ENCODE assay signal across 11 mouse cellular contexts in genomic region chr1:23188216-23188615, GRCm38 (mm10).
DNase-seq lines count a peak whose midpoint lies in the region; ATAC-seq lines count a peak whose summit lies in the region.
"Had no signal": no experiment of that assay in that cellular context is flagged by ENCODE, and none has a peak within 500 bp of the region (broad histone marks: within the 10 kb centered on the region; RNA-seq: fewer than 3 reads in every experiment).

No protein-coding gene starts in this region.

- no peaks in the 10 kb centered on the region for H3K4me1 ChIP-seq in megakaryocyte, embryonic 14.5 days
- H3K4me1 ChIP-seq in limb, embryonic 15.5 days = no peaks in the 10 kb centered on the region
- peaks cover 5% of the 10 kb centered on the region for H3K4me1 ChIP-seq in stomach, embryonic 16.5 days (ENCODE audit: control insufficient read depth, insufficient read depth, low read length)

- no peaks in the 10 kb centered on the region for H3K27me3 ChIP-seq in megakaryocyte, embryonic 14.5 days (replicated peaks)
- no peaks in the 10 kb centered on the region for H3K27me3 ChIP-seq in limb, embryonic 15.5 days
- H3K27me3 ChIP-seq in stomach, embryonic 16.5 days (ENCODE audit: control insufficient read depth, insufficient read depth, low read length) = no peaks in the 10 kb centered on the region

- H3K27ac ChIP-seq in limb, embryonic 15.5 days = peak overlapping the region; percentile 48; the same call in 1 of the 2 replicates
- peak overlapping the region; percentile 70 for H3K27ac ChIP-seq in stomach, embryonic 16.5 days (ENCODE audit: low read length)

- ATAC-seq in megakaryocyte, adult 5-6 weeks (ENCODE audit: poor library complexity, severe bottlenecking) = no peak
- no peak for ATAC-seq in limb, embryonic 15.5 days (ENCODE audit: insufficient number of reproducible peaks, low FRiP score, low TSS enrichment, low read depth)
- no peak for ATAC-seq in stomach, embryonic 16.5 days (ENCODE audit: insufficient read depth, low FRiP score)
- ATAC-seq: hindbrain, embryonic 16.5 days had no signal

- no peaks in the 10 kb centered on the region for H3K36me3 ChIP-seq in megakaryocyte, embryonic 14.5 days (replicated peaks; ENCODE audit: low read length)
- H3K36me3 ChIP-seq in limb, embryonic 15.5 days = no peaks in the 10 kb centered on the region
- H3K36me3 ChIP-seq in stomach, embryonic 16.5 days (ENCODE audit: control insufficient read depth, insufficient read depth, low read length) = no peaks in the 10 kb centered on the region

- H3K9ac ChIP-seq in limb, embryonic 15.5 days = no peak overlapping the region
- H3K9ac ChIP-seq in stomach, embryonic 16.5 days (ENCODE audit: low read length) = no peak overlapping the region

- DNase-seq in heart, adult 18-20 months = peak; percentile 28 to 51
- DNase-seq in heart, adult 11 months = no peak
- no peak for DNase-seq in cerebellum, adult 9-11 months
- DNase-seq in embryo, embryonic 10.5 days (ENCODE audit: low spot score) = no peak
- DNase-seq: cerebellum, adult 9-10 months; gastrocnemius, postnatal 25 days had no signal

- peak overlapping the region; percentile 62 for H3K4me3 ChIP-seq in megakaryocyte, embryonic 14.5 days (replicated peaks)
- H3K4me3 ChIP-seq in limb, embryonic 15.5 days = no peak overlapping the region
- H3K4me3 ChIP-seq in stomach, embryonic 16.5 days (replicated peaks; ENCODE audit: low read length) = 0 out of 2 replicates have a peak overlapping the region, but pooled peaks have one; percentile 2

- H3K9me3 ChIP-seq in megakaryocyte, embryonic 14.5 days = peaks cover 4% of the 10 kb centered on the region; the same call in 1 of the 2 replicates
- H3K9me3 ChIP-seq in limb, embryonic 15.5 days = no peaks in the 10 kb centered on the region
- no peaks in the 10 kb centered on the region for H3K9me3 ChIP-seq in stomach, embryonic 16.5 days (replicated peaks; ENCODE audit: control insufficient read depth, low read length)

- WGBS in limb, embryonic 15.5 days = 50% methylated on average over 5 of the region's 5 CpGs
- 41% methylated on average over 5 of the region's 5 CpGs for WGBS in stomach, embryonic 16.5 days

- no peak overlapping the region for H3K4me2 ChIP-seq in limb, embryonic 15.5 days
- H3K4me2 ChIP-seq in stomach, embryonic 16.5 days (ENCODE audit: low read depth, low read length) = peak overlapping the region; percentile 40

Comparison
In these comparisons a context has a peak if more than half of its experiments do, and no peak if none do; other contexts are left out.
1. DNase-seq: peak in heart, adult 18-20 months (2 of 2); none in heart, adult 11 months (single experiment), cerebellum, adult 9-11 months (single experiment) and embryo, embryonic 10.5 days (single experiment).